Mouse (Mus musculus): Measurements from ENCODE around the gene Trappc10.

- no peak for TF ChIP-seq EP300 (IDR thresholded peaks at IDR 0.05; ENCODE audit: insufficient read depth, low read depth, low read length)
- no peak for TF ChIP-seq CTCF (IDR thresholded peaks at IDR 0.05; ENCODE audit: low read depth, low read length)
- TF ChIP-seq POLR2A (IDR thresholded peaks at IDR 0.05; ENCODE audit: insufficient read depth, low read length) = no peak
These were observed 10.7 kb downstream of the Trappc10 start for GRCm38 (mm10) chr10:78233756-78234155.

All from ES-Bruce4 (cell line).